Mouse (Mus musculus) heart, embryonic 10.5 days (tissue): ENCODE measurements around the gene Nhlh1. TPM values are rescaled to one million over a fixed set of nuclear protein-coding genes. Genes with fewer than 3 reads are reported as not detected.
A peak's percentile ranks its signal among the peaks of the same experiment; 100 is the strongest.

Experiments
- DNase-seq: peaks from one replicate; pipeline ENCODE4 v3.0.0-alpha.2; 2017; ENCODE audit warnings: low spot score
- H3K27ac ChIP-seq: fragments of 300-500 bp; sonication (generic); 2 replicates; pipeline ENCODE4 v1.5.1; 2016; ENCODE audit warnings: mild to moderate bottlenecking
- H3K27me3 ChIP-seq: fragments of 300-500 bp; sonication (generic); 2 replicates; pipeline ENCODE4 v1.6.1; 2016; ENCODE audit warnings: mild to moderate bottlenecking; ENCODE audit not compliant: poor library complexity, insufficient read depth, severe bottlenecking
- H3K36me3 ChIP-seq: fragments of 300-500 bp; sonication (generic); 2 replicates; pipeline ENCODE4 v1.6.1; 2016; ENCODE audit warnings: mild to moderate bottlenecking, moderate library complexity
- H3K4me1 ChIP-seq: fragments of 300-500 bp; sonication (generic); 2 replicates; pipeline ENCODE4 v1.6.1; 2016; ENCODE audit warnings: mild to moderate bottlenecking
- H3K4me3 ChIP-seq: fragments of 300-500 bp; sonication (generic); 2 replicates; pipeline ENCODE4 v1.5.1; 2016; ENCODE audit warnings: mild to moderate bottlenecking, moderate library complexity
- H3K9me3 ChIP-seq: fragments of 300-500 bp; sonication (generic); 2 replicates; pipeline ENCODE4 v1.6.1; 2016; ENCODE audit warnings: mild to moderate bottlenecking, moderate library complexity
- WGBS: fragments of 180-500 bp; shearing (Covaris S2); methylation state at CpG from one replicate; pipeline ENCODE4 v1.1.7; 2016; 5-methylcytosine and 5-hydroxymethylcytosine counted together
- polyA plus RNA-seq: library from polyadenylated mRNA; unstranded; fragments of >200 nt; fragmentation: Nextera tagmentation; extraction: Ambion mirVana; gene quantifications from 2 replicates; pipeline ENCODE4 v1.2.1, GENCODE M21; 2016

Gene Nhlh1
- polyA plus RNA-seq, 1 experiment from 2014 or later: 0.09 TPM

DNA sequence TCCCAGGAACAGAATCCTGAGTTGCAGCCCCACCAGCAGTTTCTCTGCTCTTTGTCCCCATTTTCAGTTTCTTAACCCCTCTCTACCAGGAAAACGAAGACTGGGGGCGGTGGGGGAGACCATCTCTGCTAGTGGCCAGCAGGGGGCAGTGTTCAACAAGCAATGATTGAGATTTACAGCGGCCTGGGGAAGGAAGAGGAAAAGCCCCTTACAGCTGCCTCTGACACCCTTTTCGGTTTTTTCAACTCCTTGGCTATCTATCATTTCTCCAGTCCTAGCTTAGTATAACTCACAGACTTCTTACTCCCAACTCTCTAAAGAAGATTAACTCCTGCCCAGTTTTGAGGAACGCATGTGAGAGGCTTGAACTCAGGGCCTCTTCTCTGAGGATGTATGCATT is 10.4 kb downstream of the Nhlh1 start:
- Histone ChIP-seq H3K9me3 (no peaks in the 10 kb centered on the region), H3K4me1 (peaks cover 18% of the 10 kb centered on the region), H3K4me3 (no peak overlapping the region), H3K27me3 (peaks cover 43% of the 10 kb centered on the region), H3K27ac (no peak overlapping the region), H3K36me3 (no peaks in the 10 kb centered on the region)
- 15% methylated on average over 5 of the region's 5 CpGs for WGBS
- DNase-seq: peak; percentile 92

- DNase-seq: no peak
- WGBS: 61% methylated on average over 8 of the region's 8 CpGs
- peaks cover 39% of the 10 kb centered on the region for H3K27me3 ChIP-seq
Measured at GRCm38 (mm10) chr1:172046410-172046809, 11.0 kb downstream of the Nhlh1 start.

DNA sequence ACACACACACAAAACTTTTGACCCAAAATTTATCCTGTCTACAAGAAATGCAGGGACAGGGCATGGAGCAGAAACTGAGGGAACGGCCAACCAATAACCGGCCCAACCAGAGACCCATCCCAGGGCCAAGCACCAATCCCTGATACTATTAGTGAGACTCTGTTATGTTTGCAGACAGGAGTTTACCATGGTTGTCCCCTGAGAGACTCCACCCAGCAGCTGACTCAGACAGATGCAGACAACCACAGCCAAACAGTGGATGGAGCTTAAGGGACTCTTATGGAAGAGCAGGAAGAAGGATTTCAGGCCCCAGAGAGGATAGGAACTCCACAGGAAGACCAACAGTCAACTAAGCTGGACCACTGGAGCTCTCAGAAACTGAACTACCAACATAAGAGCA is 27.5 kb downstream of the Nhlh1 start:
- Histone ChIP-seq H3K36me3 (no peaks in the 10 kb centered on the region), H3K4me3 (no peak overlapping the region), H3K27me3 (no peaks in the 10 kb centered on the region), H3K4me1 (peaks cover 32% of the 10 kb centered on the region), H3K9me3 (no peaks in the 10 kb centered on the region), H3K27ac (no peak overlapping the region)
- WGBS: 83% methylated on average over 2 of the region's 2 CpGs
- DNase-seq: no peak

More at GRCm38 (mm10) chr1:172046410-172046809, 11.0 kb downstream of the Nhlh1 start:
- Histone ChIP-seq H3K27ac (no peak overlapping the region), H3K4me1 (peaks cover 18% of the 10 kb centered on the region), H3K4me3 (no peak overlapping the region), H3K36me3 (no peaks in the 10 kb centered on the region), H3K9me3 (no peaks in the 10 kb centered on the region)

DNA sequence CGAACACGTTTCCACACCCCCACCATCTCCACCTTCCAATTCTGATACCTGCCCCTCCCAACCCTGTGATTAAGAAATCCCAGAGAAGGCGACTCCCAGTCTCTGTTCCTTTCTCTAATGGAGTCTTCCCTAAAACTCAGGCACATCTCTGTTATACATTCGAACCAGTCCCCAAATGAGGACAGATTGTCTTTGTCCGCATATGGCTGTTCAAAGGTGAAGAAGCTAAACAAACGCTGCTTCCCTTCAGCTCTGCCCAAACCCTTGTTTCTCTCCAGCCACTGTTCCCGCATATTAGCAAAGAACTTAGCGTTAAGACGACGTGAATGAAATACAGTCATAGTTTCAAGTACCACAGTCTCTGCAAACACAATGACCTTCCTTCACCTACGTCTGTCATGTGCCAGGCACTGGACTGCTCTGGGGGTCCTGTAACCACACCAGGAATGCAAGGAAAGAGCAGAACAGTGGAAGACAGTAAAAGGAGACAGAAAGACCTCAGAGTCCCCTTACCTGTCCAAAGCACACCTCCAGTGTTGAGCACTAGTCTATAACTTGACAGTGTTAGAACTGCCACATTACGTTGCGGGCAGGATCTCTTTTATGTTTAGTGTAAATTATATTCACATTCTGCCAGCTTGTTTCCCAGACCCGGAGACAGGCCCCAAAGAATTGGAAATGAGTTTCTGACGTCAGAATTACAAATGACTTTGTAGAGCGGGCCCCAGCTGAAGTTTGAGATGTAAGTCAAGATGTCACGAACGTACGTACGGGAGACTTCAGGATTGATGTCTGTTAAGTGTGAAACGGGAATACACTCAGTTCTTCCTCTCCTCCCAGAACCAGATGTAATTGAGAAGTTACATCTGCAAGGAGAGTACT is 28.7 kb downstream of the Nhlh1 start, which contains the start of gene Vangl2:
Gene Vangl2, minus strand, starts transcription at position 51 of the 882 bp plus-strand sequence.
- DNase-seq: no peak
- WGBS: 63% methylated on average over 21 of the region's 21 CpGs
- no peaks in the 10 kb centered on the region for H3K9me3 ChIP-seq

GRCm38 (mm10) chr1:172027809-172028102 is 29.6 kb downstream of the Nhlh1 start:
- peak overlapping the region; percentile 97 for H3K27ac ChIP-seq
- DNase-seq: no peak
- peak overlapping the region; percentile 92 for H3K4me3 ChIP-seq
- WGBS: 23% methylated on average over 10 of the region's 10 CpGs
- H3K27me3 ChIP-seq: no peaks in the 10 kb centered on the region
- peaks cover 46% of the 10 kb centered on the region for H3K4me1 ChIP-seq
- 0 out of 2 replicates have a peak, but pooled peaks cover 5% of the 10 kb centered on the region for H3K36me3 ChIP-seq
- H3K9me3 ChIP-seq: no peaks in the 10 kb centered on the region

More for the DNA sequence above, 28.7 kb downstream of the Nhlh1 start, which contains the start of gene Vangl2:
- H3K4me1 ChIP-seq: peaks cover 44% of the 10 kb centered on the region
- no peaks in the 10 kb centered on the region for H3K27me3 ChIP-seq
- 0 out of 2 replicates have a peak, but pooled peaks cover 3% of the 10 kb centered on the region for H3K36me3 ChIP-seq
- H3K27ac ChIP-seq: peak within 1 kb of the TSS; percentile 97
- peak within 1 kb of the TSS; percentile 92 for H3K4me3 ChIP-seq

DNA sequence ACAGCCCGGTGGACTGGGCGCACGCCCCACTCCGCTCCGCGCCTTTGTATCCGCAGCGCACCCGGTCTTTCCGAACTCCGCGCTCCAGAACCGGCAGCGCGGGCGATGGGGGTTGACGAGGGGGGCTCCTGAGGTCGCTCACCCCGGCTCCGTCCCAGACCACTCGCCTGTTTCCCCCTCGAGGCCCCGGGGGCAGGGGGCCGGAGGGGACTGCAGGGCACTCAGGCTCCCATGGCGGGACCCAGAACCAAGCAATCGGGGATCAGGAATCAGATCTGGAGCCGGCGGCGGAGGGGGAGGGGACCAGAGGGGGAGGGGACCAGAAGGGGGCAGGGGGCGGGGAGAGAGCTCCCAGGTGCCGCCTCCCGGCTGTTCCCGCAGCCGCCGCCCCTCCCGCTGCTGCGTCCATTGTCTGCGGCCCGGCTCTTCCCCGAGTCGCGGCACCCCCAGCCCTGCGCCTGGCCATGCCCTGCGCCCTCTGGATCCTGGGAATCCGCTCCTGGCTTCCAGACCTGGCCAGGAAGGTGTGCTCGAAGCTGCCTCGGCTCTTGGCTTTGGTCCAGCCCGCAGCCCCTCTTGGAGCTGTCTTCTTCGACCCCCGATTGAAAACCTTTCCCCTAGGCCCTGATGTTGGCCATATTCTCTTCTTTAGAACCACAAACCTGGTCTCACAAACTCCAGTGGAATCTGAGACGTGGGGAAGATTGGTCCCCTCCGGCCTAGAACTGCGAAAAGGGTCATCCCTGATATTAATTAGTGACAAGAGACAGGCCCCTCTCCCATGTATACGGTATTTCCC is 30.2 kb downstream of the Nhlh1 start:
- peak; percentile 92 for DNase-seq
- Histone ChIP-seq H3K4me3 (peak overlapping the region; percentile 92), H3K27me3 (no peaks in the 10 kb centered on the region), H3K4me1 (peaks cover 46% of the 10 kb centered on the region), H3K36me3 (peaks cover 5% of the 10 kb centered on the region; the same call in 1 of the 2 replicates), H3K27ac (peak overlapping the region; percentile 97), H3K9me3 (no peaks in the 10 kb centered on the region)
- WGBS: under 1% methylated on average over 47 of the region's 54 CpGs

GRCm38 (mm10) chr1:172026201-172026901 is 31.0 kb downstream of the Nhlh1 start:
- Histone ChIP-seq H3K9me3 (no peaks in the 10 kb centered on the region), H3K27ac (peak overlapping the region; percentile 97), H3K36me3 (peaks cover 9% of the 10 kb centered on the region), H3K4me3 (peak overlapping the region; percentile 92), H3K27me3 (no peaks in the 10 kb centered on the region), H3K4me1 (peaks cover 46% of the 10 kb centered on the region)
- 5% methylated on average over 23 of the region's 23 CpGs for WGBS
- no peak for DNase-seq

GRCm38 (mm10) chr1:172025201-172025904 is 32.0 kb downstream of the Nhlh1 start:
- Histone ChIP-seq H3K9me3 (no peaks in the 10 kb centered on the region), H3K4me3 (peak overlapping the region; percentile 92), H3K27me3 (no peaks in the 10 kb centered on the region), H3K27ac (no peak overlapping the region), H3K4me1 (peaks cover 49% of the 10 kb centered on the region), H3K36me3 (peaks cover 14% of the 10 kb centered on the region)
- no peak for DNase-seq
- WGBS: 60% methylated on average over 8 of the region's 8 CpGs

DNA sequence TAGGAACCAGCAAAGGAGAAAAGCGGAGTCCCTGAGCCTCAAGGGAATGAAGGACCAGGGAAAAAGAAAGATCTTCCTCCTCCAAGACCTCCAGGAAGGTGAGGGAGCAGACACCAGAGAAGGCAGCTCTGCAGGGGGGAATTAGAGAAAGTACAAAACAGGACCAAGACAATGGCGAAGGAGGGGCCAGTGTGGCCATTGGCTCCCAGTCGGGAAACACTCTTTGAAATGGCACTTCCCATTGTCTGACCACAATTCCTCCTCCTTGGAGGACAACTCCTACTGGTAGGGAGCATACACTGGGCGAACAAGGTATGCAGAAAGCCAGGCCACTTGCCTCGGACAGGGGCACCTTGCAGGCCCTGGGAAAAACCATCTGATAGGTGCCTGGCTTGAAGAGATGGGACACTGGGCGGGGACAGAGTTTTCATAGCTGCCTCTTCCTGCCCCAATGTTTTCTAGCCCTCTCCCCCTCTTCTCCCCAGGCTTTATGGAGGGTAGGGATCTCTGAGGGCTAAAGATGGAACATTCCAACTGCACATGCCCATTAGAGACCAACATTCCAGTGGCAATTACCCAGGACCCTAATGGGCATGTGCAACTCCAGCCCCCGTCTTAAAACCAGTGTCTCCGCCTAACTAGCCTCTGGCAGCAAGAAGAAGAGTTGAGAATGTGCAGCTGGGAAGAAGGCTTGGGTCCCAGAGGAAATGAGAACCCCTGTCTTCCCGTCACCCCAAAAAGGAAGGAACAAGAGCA is 33.1 kb downstream of the Nhlh1 start:
- peaks cover 59% of the 10 kb centered on the region for H3K4me1 ChIP-seq
- H3K36me3 ChIP-seq: peaks cover 15% of the 10 kb centered on the region
- no peaks in the 10 kb centered on the region for H3K9me3 ChIP-seq
- no peak overlapping the region for H3K4me3 ChIP-seq
- H3K27me3 ChIP-seq: no peaks in the 10 kb centered on the region
- no peak overlapping the region; the same call in 1 of the 2 replicates for H3K27ac ChIP-seq
- 50% methylated on average over 9 of the region's 9 CpGs for WGBS
- DNase-seq: no peak

- peaks cover 15% of the 10 kb centered on the region for H3K36me3 ChIP-seq
- H3K27ac ChIP-seq: no peak overlapping the region
- H3K27me3 ChIP-seq: no peaks in the 10 kb centered on the region
- WGBS: 71% methylated on average over 10 of the region's 10 CpGs
- no peak for DNase-seq
- no peaks in the 10 kb centered on the region for H3K9me3 ChIP-seq
- H3K4me1 ChIP-seq: peaks cover 66% of the 10 kb centered on the region
- H3K4me3 ChIP-seq: no peak overlapping the region
Measured at GRCm38 (mm10) chr1:172019863-172020521, 37.4 kb downstream of the Nhlh1 start.

DNA sequence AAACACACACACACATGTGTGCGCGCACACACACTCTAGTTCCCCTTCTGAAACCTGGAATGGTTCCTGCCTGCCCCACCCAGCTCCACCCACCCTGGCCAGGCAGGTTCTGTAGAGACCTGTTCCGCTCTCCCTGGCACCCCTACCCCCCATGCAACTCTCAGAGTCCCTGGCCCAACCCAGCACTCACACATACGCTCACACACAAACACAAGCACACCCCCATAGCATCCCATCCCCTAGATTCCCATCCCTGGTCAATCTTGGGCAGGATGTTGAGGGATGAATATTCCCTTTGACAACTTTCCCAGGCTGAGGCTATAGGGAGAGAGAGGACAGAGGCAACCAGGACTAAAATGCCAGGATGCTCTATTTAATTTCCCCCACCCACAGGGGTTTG is 38.0 kb downstream of the Nhlh1 start:
- peaks cover 15% of the 10 kb centered on the region for H3K36me3 ChIP-seq
- DNase-seq: no peak
- H3K27me3 ChIP-seq: no peaks in the 10 kb centered on the region
- no peak overlapping the region for H3K27ac ChIP-seq
- H3K4me3 ChIP-seq: no peak overlapping the region
- no peaks in the 10 kb centered on the region for H3K9me3 ChIP-seq
- WGBS: 91% methylated on average over 4 of the region's 4 CpGs
- peaks cover 60% of the 10 kb centered on the region for H3K4me1 ChIP-seq
